Mouse (Mus musculus): ENCODE results near the gene Rps11. TPM values are rescaled to one million over a fixed set of nuclear protein-coding genes. Genes with fewer than 3 reads are reported as not detected.
A peak's percentile ranks its signal among the peaks of the same experiment; 100 is the strongest.
"Not testable (repeated sequence)": the region's sequence is repeated elsewhere in the genome, so short reads cannot be mapped to it uniquely, and the experiment has no call there.

Rps11 gene
- polyA plus RNA-seq, 1 experiment from 2014 or later, result 2,209 TPM

GRCm38 (mm10) chr7:45102940-45103585, 21.2 kb downstream of the Rps11 start:
- ATAC-seq (replicated peaks; ENCODE audit: low FRiP score), result no peak
- H3K4me3 ChIP-seq (ENCODE audit: low read depth, low read length), result peak overlapping the region; percentile 5
- DNase-seq (ENCODE audit: low spot score), result no peak
- peak overlapping the region; percentile 57 for H3K4me2 ChIP-seq
- H3K9me3 ChIP-seq (ENCODE audit: control insufficient read depth, low read length), result no peaks in the 10 kb centered on the region
- H3K36me3 ChIP-seq (ENCODE audit: control insufficient read depth, insufficient read depth, low read length), result no peaks in the 10 kb centered on the region
- no peaks in the 10 kb centered on the region for H3K27me3 ChIP-seq (replicated peaks; ENCODE audit: control insufficient read depth, insufficient read depth, low read length)
- H3K4me1 ChIP-seq (replicated peaks; ENCODE audit: control insufficient read depth, insufficient read depth, low read length), result peaks cover 6% of the 10 kb centered on the region
- H3K27ac ChIP-seq (ENCODE audit: low read depth, low read length), result peak overlapping the region; percentile 50; the same call in 1 of the 2 replicates
- WGBS, result 62% methylated on average over 9 of the region's 9 CpGs
- H3K9ac ChIP-seq (ENCODE audit: low read depth, low read length), result 0 out of 2 replicates have a peak overlapping the region, but pooled peaks have one; percentile 35

GRCm38 (mm10) chr7:45102441-45102840, 21.8 kb downstream of the Rps11 start:
- Histone ChIP-seq H3K4me3 (ENCODE audit: low read depth, low read length) (0 out of 2 replicates have a peak overlapping the region, but pooled peaks have one; percentile 5), H3K27ac (ENCODE audit: low read depth, low read length) (no peak overlapping the region), H3K4me1 (replicated peaks; ENCODE audit: control insufficient read depth, insufficient read depth, low read length) (peaks cover 6% of the 10 kb centered on the region), H3K9me3 (ENCODE audit: control insufficient read depth, low read length) (no peaks in the 10 kb centered on the region), H3K9ac (ENCODE audit: low read depth, low read length) (peak overlapping the region; percentile 31), H3K4me2 (peak overlapping the region; percentile 57), H3K36me3 (ENCODE audit: control insufficient read depth, insufficient read depth, low read length) (no peaks in the 10 kb centered on the region), H3K27me3 (replicated peaks; ENCODE audit: control insufficient read depth, insufficient read depth, low read length) (no peaks in the 10 kb centered on the region)
- ATAC-seq (replicated peaks; ENCODE audit: low FRiP score), result no peak
- no peak for DNase-seq (ENCODE audit: low spot score)
- WGBS, result 63% methylated on average over 11 of the region's 11 CpGs

- Histone ChIP-seq H3K4me2 (no peak overlapping the region), H3K9me3 (ENCODE audit: control insufficient read depth, low read length) (no peaks in the 10 kb centered on the region), H3K36me3 (ENCODE audit: control insufficient read depth, insufficient read depth, low read length) (no peaks in the 10 kb centered on the region), H3K27me3 (replicated peaks; ENCODE audit: control insufficient read depth, insufficient read depth, low read length) (no peaks in the 10 kb centered on the region), H3K27ac (ENCODE audit: low read depth, low read length) (no peak overlapping the region), H3K4me1 (replicated peaks; ENCODE audit: control insufficient read depth, insufficient read depth, low read length) (peaks cover 6% of the 10 kb centered on the region), H3K9ac (ENCODE audit: low read depth, low read length) (no peak overlapping the region), H3K4me3 (ENCODE audit: low read depth, low read length) (no peak overlapping the region)
- 85% methylated on average over 6 of the region's 6 CpGs for WGBS
- ATAC-seq (replicated peaks; ENCODE audit: low FRiP score), result no peak
- no peak for DNase-seq (ENCODE audit: low spot score)
Observed at GRCm38 (mm10) chr7:45100046-45100445, 24.2 kb downstream of the Rps11 start.

GRCm38 (mm10) chr7:45098541-45099240, 25.5 kb downstream of the Rps11 start:
- no peak for ATAC-seq (replicated peaks; ENCODE audit: low FRiP score)
- H3K4me2 ChIP-seq, result no peak overlapping the region

GRCm38 (mm10) chr7:45097479-45097878, 26.8 kb downstream of the Rps11 start:
- ATAC-seq (replicated peaks; ENCODE audit: low FRiP score) (no peak), DNase-seq (ENCODE audit: low spot score) (no peak)
- no peaks in the 10 kb centered on the region for H3K9me3 ChIP-seq (ENCODE audit: control insufficient read depth, low read length)
- H3K4me3 ChIP-seq (ENCODE audit: low read depth, low read length), result no peak overlapping the region
- H3K4me1 ChIP-seq (replicated peaks; ENCODE audit: control insufficient read depth, insufficient read depth, low read length), result peaks cover 7% of the 10 kb centered on the region
- H3K9ac ChIP-seq (ENCODE audit: low read depth, low read length), result 0 out of 2 replicates have a peak overlapping the region, but pooled peaks have one; percentile 37
- no peaks in the 10 kb centered on the region for H3K27me3 ChIP-seq (replicated peaks; ENCODE audit: control insufficient read depth, insufficient read depth, low read length)
- peak overlapping the region; percentile 30; the same call in 1 of the 2 replicates for H3K27ac ChIP-seq (ENCODE audit: low read depth, low read length)
- no peak overlapping the region for H3K4me2 ChIP-seq
- WGBS, result 36% methylated on average over 6 of the region's 6 CpGs
- no peaks in the 10 kb centered on the region for H3K36me3 ChIP-seq (ENCODE audit: control insufficient read depth, insufficient read depth, low read length)

More at GRCm38 (mm10) chr7:45098541-45099240, 25.5 kb downstream of the Rps11 start:
- Histone ChIP-seq H3K27ac (ENCODE audit: low read depth, low read length) (no peak overlapping the region), H3K36me3 (ENCODE audit: control insufficient read depth, insufficient read depth, low read length) (no peaks in the 10 kb centered on the region), H3K4me3 (ENCODE audit: low read depth, low read length) (no peak overlapping the region), H3K27me3 (replicated peaks; ENCODE audit: control insufficient read depth, insufficient read depth, low read length) (no peaks in the 10 kb centered on the region), H3K9ac (ENCODE audit: low read depth, low read length) (no peak overlapping the region), H3K4me1 (replicated peaks; ENCODE audit: control insufficient read depth, insufficient read depth, low read length) (no peaks in the 10 kb centered on the region; the same call in none of the 2 replicates), H3K9me3 (ENCODE audit: control insufficient read depth, low read length) (no peaks in the 10 kb centered on the region)
- no peak for DNase-seq (ENCODE audit: low spot score)
- WGBS, result 84% methylated on average over 8 of the region's 8 CpGs

GRCm38 (mm10) chr7:45095965-45096364, 28.3 kb downstream of the Rps11 start:
- DNase-seq (ENCODE audit: low spot score); H3K4me3 ChIP-seq (ENCODE audit: low read depth, low read length); H3K27me3 ChIP-seq (replicated peaks; ENCODE audit: control insufficient read depth, insufficient read depth, low read length); H3K27ac ChIP-seq (ENCODE audit: low read depth, low read length); ATAC-seq (replicated peaks; ENCODE audit: low FRiP score); H3K9ac ChIP-seq (ENCODE audit: low read depth, low read length); H3K9me3 ChIP-seq (ENCODE audit: control insufficient read depth, low read length); H3K36me3 ChIP-seq (ENCODE audit: control insufficient read depth, insufficient read depth, low read length); H3K4me2 ChIP-seq: not testable (repeated sequence)
- WGBS, result 87% methylated on average over 14 of the region's 14 CpGs
- peaks cover 14% of the 10 kb centered on the region for H3K4me1 ChIP-seq (replicated peaks; ENCODE audit: control insufficient read depth, insufficient read depth, low read length)

- WGBS, result 58% methylated on average over 6 of the region's 6 CpGs
- ATAC-seq (replicated peaks; ENCODE audit: low FRiP score), result no peak
Observed at GRCm38 (mm10) chr7:45095367-45095766, 28.9 kb downstream of the Rps11 start.

GRCm38 (mm10) chr7:45094121-45094520, 30.1 kb downstream of the Rps11 start:
- no peak overlapping the region for H3K4me3 ChIP-seq (ENCODE audit: low read depth, low read length)
- H3K9me3 ChIP-seq (ENCODE audit: control insufficient read depth, low read length), result no peaks in the 10 kb centered on the region
- no peaks in the 10 kb centered on the region for H3K36me3 ChIP-seq (ENCODE audit: control insufficient read depth, insufficient read depth, low read length)
- ATAC-seq (replicated peaks; ENCODE audit: low FRiP score) (no peak), DNase-seq (ENCODE audit: low spot score) (no peak)
- H3K27me3 ChIP-seq (replicated peaks; ENCODE audit: control insufficient read depth, insufficient read depth, low read length), result no peaks in the 10 kb centered on the region
- no peak overlapping the region for H3K27ac ChIP-seq (ENCODE audit: low read depth, low read length)
- peaks cover 23% of the 10 kb centered on the region for H3K4me1 ChIP-seq (replicated peaks; ENCODE audit: control insufficient read depth, insufficient read depth, low read length)
- no peak overlapping the region for H3K4me2 ChIP-seq
- 59% methylated on average over 7 of the region's 7 CpGs for WGBS
- no peak overlapping the region for H3K9ac ChIP-seq (ENCODE audit: low read depth, low read length)

More at GRCm38 (mm10) chr7:45095367-45095766, 28.9 kb downstream of the Rps11 start:
- Histone ChIP-seq H3K4me1 (replicated peaks; ENCODE audit: control insufficient read depth, insufficient read depth, low read length) (peaks cover 20% of the 10 kb centered on the region), H3K4me2 (no peak overlapping the region), H3K4me3 (ENCODE audit: low read depth, low read length) (no peak overlapping the region), H3K9me3 (ENCODE audit: control insufficient read depth, low read length) (no peaks in the 10 kb centered on the region), H3K27ac (ENCODE audit: low read depth, low read length) (no peak overlapping the region), H3K36me3 (ENCODE audit: control insufficient read depth, insufficient read depth, low read length) (no peaks in the 10 kb centered on the region), H3K27me3 (replicated peaks; ENCODE audit: control insufficient read depth, insufficient read depth, low read length) (no peaks in the 10 kb centered on the region), H3K9ac (ENCODE audit: low read depth, low read length) (no peak overlapping the region)
- no peak for DNase-seq (ENCODE audit: low spot score)
